Mouse (Mus musculus): ENCODE measurements at regions not wholly inside any gene's neighbourhood (a gene's known extent, or its start where the extent isn't known, plus 50 kb on each side); places are given as distances from the start of the nearest gene placed in this dataset.

GRCm38 (mm10) chr6:118314941-118315687, 104.2 kb downstream of the Bms1 start:
- Histone ChIP-seq H3K9me3 (ENCODE audit: control insufficient read depth, low read length) (no peaks in the 10 kb centered on the region), H3K27me3 (ENCODE audit: control insufficient read depth, insufficient read depth, low read length) (no peaks in the 10 kb centered on the region), H3K4me3 (replicated peaks; ENCODE audit: low read length) (no peak overlapping the region), H3K36me3 (replicated peaks; ENCODE audit: control insufficient read depth, insufficient read depth) (no peaks in the 10 kb centered on the region), H3K9ac (no peak overlapping the region), H3K4me1 (replicated peaks; ENCODE audit: control insufficient read depth, insufficient read depth, low read length) (0 out of 2 replicates have a peak, but pooled peaks cover 7% of the 10 kb centered on the region), H3K4me2 (replicated peaks) (no peak overlapping the region), H3K27ac (no peak overlapping the region)
- ATAC-seq (ENCODE audit: low FRiP score) (no peak), DNase-seq (ENCODE audit: low spot score) (no peak)
- WGBS: 36% methylated on average over 13 of the region's 13 CpGs

- Histone ChIP-seq H3K9me3 (ENCODE audit: control insufficient read depth, low read length) (no peaks in the 10 kb centered on the region), H3K27me3 (ENCODE audit: control insufficient read depth, insufficient read depth, low read length) (no peaks in the 10 kb centered on the region), H3K4me2 (replicated peaks) (no peak overlapping the region), H3K27ac (no peak overlapping the region), H3K9ac (no peak overlapping the region), H3K4me3 (replicated peaks; ENCODE audit: low read length) (no peak overlapping the region), H3K4me1 (replicated peaks; ENCODE audit: control insufficient read depth, insufficient read depth, low read length) (peaks cover 10% of the 10 kb centered on the region; the same call in 1 of the 2 replicates), H3K36me3 (replicated peaks; ENCODE audit: control insufficient read depth, insufficient read depth) (no peaks in the 10 kb centered on the region)
- no peak for DNase-seq (ENCODE audit: low spot score)
- ATAC-seq (ENCODE audit: low FRiP score): no peak
- 76% methylated on average over 9 of the region's 9 CpGs for WGBS
These were observed 108.2 kb downstream of the Bms1 start for GRCm38 (mm10) chr6:118311081-118311480.

- peaks cover 5% of the 10 kb centered on the region; the same call in 1 of the 2 replicates for H3K4me1 ChIP-seq (replicated peaks; ENCODE audit: control insufficient read depth, insufficient read depth, low read length)
- 83% methylated on average over 2 of the region's 2 CpGs for WGBS
These were observed 109.4 kb downstream of the Bms1 start for GRCm38 (mm10) chr6:118309923-118310322.

GRCm38 (mm10) chr6:118308586-118308985, 110.7 kb downstream of the Bms1 start:
- H3K27me3 ChIP-seq (ENCODE audit: control insufficient read depth, insufficient read depth, low read length): no peaks in the 10 kb centered on the region
- ATAC-seq (ENCODE audit: low FRiP score) (no peak), DNase-seq (ENCODE audit: low spot score) (no peak)
- no peak overlapping the region for H3K27ac ChIP-seq
- no peaks in the 10 kb centered on the region for H3K9me3 ChIP-seq (ENCODE audit: control insufficient read depth, low read length)
- H3K4me1 ChIP-seq (replicated peaks; ENCODE audit: control insufficient read depth, insufficient read depth, low read length): peaks cover 3% of the 10 kb centered on the region; the same call in 1 of the 2 replicates
- no peak overlapping the region for H3K9ac ChIP-seq
- WGBS: 73% methylated on average over 3 of the region's 3 CpGs
- H3K36me3 ChIP-seq (replicated peaks; ENCODE audit: control insufficient read depth, insufficient read depth): no peaks in the 10 kb centered on the region
- H3K4me3 ChIP-seq (replicated peaks; ENCODE audit: low read length): no peak overlapping the region
- no peak overlapping the region for H3K4me2 ChIP-seq (replicated peaks)

More at GRCm38 (mm10) chr6:118309923-118310322, 109.4 kb downstream of the Bms1 start:
- no peak for ATAC-seq (ENCODE audit: low FRiP score)
- Histone ChIP-seq H3K4me2 (replicated peaks) (no peak overlapping the region), H3K4me3 (replicated peaks; ENCODE audit: low read length) (no peak overlapping the region), H3K36me3 (replicated peaks; ENCODE audit: control insufficient read depth, insufficient read depth) (no peaks in the 10 kb centered on the region), H3K27ac (no peak overlapping the region), H3K27me3 (ENCODE audit: control insufficient read depth, insufficient read depth, low read length) (no peaks in the 10 kb centered on the region), H3K9ac (no peak overlapping the region), H3K9me3 (ENCODE audit: control insufficient read depth, low read length) (no peaks in the 10 kb centered on the region)
- no peak for DNase-seq (ENCODE audit: low spot score)

GRCm38 (mm10) chr6:118307481-118307880, 110.0 kb upstream of the Ret start:
- Histone ChIP-seq H3K27me3 (ENCODE audit: control insufficient read depth, insufficient read depth, low read length) (no peaks in the 10 kb centered on the region), H3K9ac (no peak overlapping the region), H3K4me2 (replicated peaks) (no peak overlapping the region), H3K4me1 (replicated peaks; ENCODE audit: control insufficient read depth, insufficient read depth, low read length) (peaks cover 8% of the 10 kb centered on the region), H3K4me3 (replicated peaks; ENCODE audit: low read length) (no peak overlapping the region), H3K36me3 (replicated peaks; ENCODE audit: control insufficient read depth, insufficient read depth) (no peaks in the 10 kb centered on the region), H3K9me3 (ENCODE audit: control insufficient read depth, low read length) (no peaks in the 10 kb centered on the region), H3K27ac (no peak overlapping the region)
- WGBS: 49% methylated on average over 4 of the region's 4 CpGs
- DNase-seq (ENCODE audit: low spot score) (no peak), ATAC-seq (ENCODE audit: low FRiP score) (no peak)

- Histone ChIP-seq H3K9me3 (ENCODE audit: control insufficient read depth, low read length) (no peaks in the 10 kb centered on the region), H3K4me2 (replicated peaks) (no peak overlapping the region), H3K9ac (no peak overlapping the region), H3K4me3 (replicated peaks; ENCODE audit: low read length) (no peak overlapping the region), H3K27ac (no peak overlapping the region), H3K27me3 (ENCODE audit: control insufficient read depth, insufficient read depth, low read length) (no peaks in the 10 kb centered on the region), H3K4me1 (replicated peaks; ENCODE audit: control insufficient read depth, insufficient read depth, low read length) (peaks cover 19% of the 10 kb centered on the region), H3K36me3 (replicated peaks; ENCODE audit: control insufficient read depth, insufficient read depth) (no peaks in the 10 kb centered on the region)
- ATAC-seq (ENCODE audit: low FRiP score): no peak
- 97% methylated on average over 3 of the region's 3 CpGs for WGBS
- no peak for DNase-seq (ENCODE audit: low spot score)
These were observed 107.7 kb upstream of the Ret start for GRCm38 (mm10) chr6:118305209-118305608.

GRCm38 (mm10) chr6:118302783-118303350, 105.3 kb upstream of the Ret start:
- no peaks in the 10 kb centered on the region for H3K27me3 ChIP-seq (ENCODE audit: control insufficient read depth, insufficient read depth, low read length)
- WGBS: 49% methylated on average over 7 of the region's 7 CpGs
- H3K4me1 ChIP-seq (replicated peaks; ENCODE audit: control insufficient read depth, insufficient read depth, low read length): peaks cover 19% of the 10 kb centered on the region
- H3K4me2 ChIP-seq (replicated peaks): no peak overlapping the region
- DNase-seq (ENCODE audit: low spot score): no peak
- ATAC-seq (ENCODE audit: low FRiP score): no peak
- no peak overlapping the region for H3K9ac ChIP-seq
- H3K27ac ChIP-seq: peak overlapping the region; percentile 38; the same call in 1 of the 2 replicates
- H3K9me3 ChIP-seq (ENCODE audit: control insufficient read depth, low read length): no peaks in the 10 kb centered on the region
- no peak overlapping the region for H3K4me3 ChIP-seq (replicated peaks; ENCODE audit: low read length)
- no peaks in the 10 kb centered on the region for H3K36me3 ChIP-seq (replicated peaks; ENCODE audit: control insufficient read depth, insufficient read depth)

GRCm38 (mm10) chr6:118301880-118302782, 104.6 kb upstream of the Ret start:
- H3K4me2 ChIP-seq (replicated peaks): no peak overlapping the region
- H3K4me3 ChIP-seq (replicated peaks; ENCODE audit: low read length): no peak overlapping the region
- WGBS: 38% methylated on average over 11 of the region's 11 CpGs
- H3K4me1 ChIP-seq (replicated peaks; ENCODE audit: control insufficient read depth, insufficient read depth, low read length): peaks cover 18% of the 10 kb centered on the region
- no peaks in the 10 kb centered on the region for H3K36me3 ChIP-seq (replicated peaks; ENCODE audit: control insufficient read depth, insufficient read depth)
- no peaks in the 10 kb centered on the region for H3K9me3 ChIP-seq (ENCODE audit: control insufficient read depth, low read length)
- H3K27ac ChIP-seq: peak overlapping the region; percentile 55; the same call in 1 of the 2 replicates
- no peak overlapping the region for H3K9ac ChIP-seq
- H3K27me3 ChIP-seq (ENCODE audit: control insufficient read depth, insufficient read depth, low read length): no peaks in the 10 kb centered on the region
- peak; percentile 58 for DNase-seq (ENCODE audit: low spot score)
- ATAC-seq (ENCODE audit: low FRiP score): peak; percentile 78; the same call in 1 of the 2 replicates

- Histone ChIP-seq H3K4me1 (replicated peaks; ENCODE audit: control insufficient read depth, insufficient read depth, low read length) (peaks cover 16% of the 10 kb centered on the region), H3K9ac (no peak overlapping the region), H3K4me2 (replicated peaks) (no peak overlapping the region), H3K27ac (no peak overlapping the region), H3K4me3 (replicated peaks; ENCODE audit: low read length) (no peak overlapping the region), H3K9me3 (ENCODE audit: control insufficient read depth, low read length) (no peaks in the 10 kb centered on the region), H3K36me3 (replicated peaks; ENCODE audit: control insufficient read depth, insufficient read depth) (no peaks in the 10 kb centered on the region), H3K27me3 (ENCODE audit: control insufficient read depth, insufficient read depth, low read length) (no peaks in the 10 kb centered on the region)
- ATAC-seq (ENCODE audit: low FRiP score): no peak
- WGBS: 88% methylated on average over 6 of the region's 6 CpGs
- DNase-seq (ENCODE audit: low spot score): no peak
These were observed 103.3 kb upstream of the Ret start for GRCm38 (mm10) chr6:118300781-118301180.

All from hindbrain, embryonic 14.5 days (tissue).